ENCODE assay signal across 8 mouse cellular contexts in genomic region chr16:22856773-22857172, GRCm38 (mm10). TPM values are rescaled to one million over a fixed set of nuclear protein-coding genes. Genes with fewer than 3 reads are reported as not detected.
DNase-seq lines count a peak whose midpoint lies in the region; ATAC-seq and TF ChIP-seq lines count a peak whose summit lies in the region.

No protein-coding gene starts in this region.

- H3K4me3 ChIP-seq in gastrocnemius, adult 2 months: peak overlapping the region; percentile 86
- H3K4me3 ChIP-seq in C2C12 (ENCODE audit: insufficient read depth, poor library complexity, severe bottlenecking): peak overlapping the region; percentile 44
- H3K4me3 ChIP-seq in forebrain, embryonic 10.5 days: peak overlapping the region; percentile 93
- peak overlapping the region; percentile 93 for H3K4me3 ChIP-seq in liver, embryonic 12.5 days

- peak overlapping the region; percentile 67 for H3ac ChIP-seq in C2C12 (ENCODE audit: control insufficient read depth, insufficient read length, low read depth)

- H3K9ac ChIP-seq in liver, embryonic 12.5 days: peak overlapping the region; percentile 73

- peaks cover 22% of the 10 kb centered on the region for H3K4me1 ChIP-seq in forebrain, embryonic 10.5 days
- peaks cover 53% of the 10 kb centered on the region for H3K4me1 ChIP-seq in liver, embryonic 12.5 days

- peaks cover 69% of the 10 kb centered on the region for H3K79me2 ChIP-seq in C2C12 (ENCODE audit: control insufficient read depth, insufficient read depth)

- H3K4me2 ChIP-seq in liver, embryonic 12.5 days: peak overlapping the region; percentile 87

- no peak for DNase-seq in gastrocnemius, adult 2 months
- DNase-seq in gastrocnemius, postnatal 4 days (ENCODE audit: low spot score in 2 of 2): no peak
- no peak for DNase-seq in forebrain, embryonic 10.5 days (ENCODE audit: extremely low spot score, low spot score)
- no peak for DNase-seq in layer of hippocampus, postnatal 14 days (ENCODE audit: low spot score in 2 of 2)
- no peak for DNase-seq in adipocyte (ENCODE audit: low spot score)
- no peak for DNase-seq in kidney, postnatal 25 days

- no peaks in the 10 kb centered on the region for H3K27me3 ChIP-seq in C2C12 (ENCODE audit: control insufficient read depth, insufficient read depth, insufficient read length)
- H3K27me3 ChIP-seq in forebrain, embryonic 10.5 days (ENCODE audit: poor library complexity, severe bottlenecking): no peaks in the 10 kb centered on the region
- no peaks in the 10 kb centered on the region for H3K27me3 ChIP-seq in liver, embryonic 12.5 days (replicated peaks)

- peak; percentile 45 for ATAC-seq in liver, embryonic 12.5 days

- H3K27ac ChIP-seq in gastrocnemius, adult 2 months: peak overlapping the region; percentile 94
- peak overlapping the region; percentile 90 for H3K27ac ChIP-seq in forebrain, embryonic 10.5 days
- peak overlapping the region; percentile 96 for H3K27ac ChIP-seq in liver, embryonic 12.5 days

- 20% methylated on average over 9 of the region's 9 CpGs for WGBS in forebrain, embryonic 10.5 days
- 4% methylated on average over 9 of the region's 9 CpGs for WGBS in liver, embryonic 12.5 days (ENCODE audit: insufficient replicate concordance)

- H3K36me3 ChIP-seq in C2C12 (ENCODE audit: control insufficient read depth, insufficient read depth): no peaks in the 10 kb centered on the region
- H3K36me3 ChIP-seq in forebrain, embryonic 10.5 days (replicated peaks): peaks cover 25% of the 10 kb centered on the region
- H3K36me3 ChIP-seq in liver, embryonic 12.5 days: peaks cover 45% of the 10 kb centered on the region

- peaks cover 30% of the 10 kb centered on the region for H3K79me3 ChIP-seq in C2C12 (ENCODE audit: low read depth)

- H3K9me3 ChIP-seq in forebrain, embryonic 10.5 days: no peaks in the 10 kb centered on the region
- H3K9me3 ChIP-seq in liver, embryonic 12.5 days (replicated peaks): no peaks in the 10 kb centered on the region

- no peak for TF ChIP-seq CTCF in gastrocnemius, adult 2 months (IDR thresholded peaks at IDR 0.05)
- TF ChIP-seq CTCF in C2C12 (IDR thresholded peaks at IDR 0.05; ENCODE audit: control insufficient read depth, insufficient read depth, insufficient read length): no peak

- intact Hi-C loops in gastrocnemius, adult 2 months (cut with DNase I): loop anchor here (5.0 kb wide), 1 partner anchor 251 kb away; the partner anchor contains the start of gene Eif4a2

TF ChIP-seq in C2C12, 6 proteins besides CTCF, POLR2A, EP300 and RAD21:
- no peak for TF ChIP-seq FOSL1 (IDR thresholded peaks at IDR 0.05; ENCODE audit: insufficient read depth, low read length, poor library complexity, severe bottlenecking)
- TF ChIP-seq MYOD1 (IDR thresholded peaks at IDR 0.05; ENCODE audit: control insufficient read depth, insufficient read length, low read depth): no peak
- no peak for TF ChIP-seq USF1 (IDR thresholded peaks at IDR 0.05; ENCODE audit: low read depth)
- TF ChIP-seq MAX (IDR thresholded peaks at IDR 0.05): no peak
- TF ChIP-seq MYOG (IDR thresholded peaks at IDR 0.05; ENCODE audit: control insufficient read depth, extremely low read depth, insufficient read length): no peak
- TF ChIP-seq CEBPB (IDR thresholded peaks at IDR 0.05; ENCODE audit: low read depth): no peak

RNA-seq across cellular contexts. Expression of gene Tbccd1, which starts 0.7 kb away (rescaled TPM):
- total RNA-seq in gastrocnemius, adult 2 months (2021): 1 to 10 TPM; 7.0 to 7.2 TPM
- total RNA-seq in gastrocnemius, postnatal 4 days (2021): 10 to 100 TPM; 10.7 to 11.4 TPM
- 9.9 TPM for polyA plus RNA-seq in C2C12 (2012; fragmentation: generic; extraction: Trizol)
- 35.3 and 36.0 TPM in 2 replicates for polyA plus RNA-seq in forebrain, embryonic 10.5 days (2016; fragmentation: Nextera tagmentation; extraction: Ambion mirVana)
- 31.1 and 33.3 TPM in 2 replicates for polyA plus RNA-seq in liver, embryonic 12.5 days (2016; fragmentation: Nextera tagmentation; extraction: Ambion mirVana)
- 10 to 100 TPM; 15.7 to 16.1 TPM for total RNA-seq in layer of hippocampus, postnatal 14 days (2021)

RNA-seq across cellular contexts. Expression of gene Dnajb11, which starts 0.9 kb away (rescaled TPM):
- 10 to 100 TPM; 36.0 to 44.4 TPM for total RNA-seq in gastrocnemius, adult 2 months (2021)
- 10 to 100 TPM; 46.7 to 48.1 TPM for total RNA-seq in gastrocnemius, postnatal 4 days (2021)
- polyA plus RNA-seq in C2C12 (2012; fragmentation: generic; extraction: Trizol): 70.2 TPM
- polyA plus RNA-seq in forebrain, embryonic 10.5 days (2016; fragmentation: Nextera tagmentation; extraction: Ambion mirVana): 92.2 and 93.8 TPM in 2 replicates
- 95.2 and 97.9 TPM in 2 replicates for polyA plus RNA-seq in liver, embryonic 12.5 days (2016; fragmentation: Nextera tagmentation; extraction: Ambion mirVana)
- total RNA-seq in layer of hippocampus, postnatal 14 days (2021): 10 to 100 TPM; 69.5 to 76.3 TPM

RNA-seq across cellular contexts. Expression of gene Ahsg, which starts 34.3 kb away (rescaled TPM):
- total RNA-seq in gastrocnemius, adult 2 months (2021): not detected
- 10 to 100 TPM in 1 of 2 experiments, 1 to 10 TPM in 1; 5.0 to 62.3 TPM for total RNA-seq in gastrocnemius, postnatal 4 days (2021)
- polyA plus RNA-seq in C2C12 (2012; fragmentation: generic; extraction: Trizol): not detected
- not detected in 2 replicates for polyA plus RNA-seq in forebrain, embryonic 10.5 days (2016; fragmentation: Nextera tagmentation; extraction: Ambion mirVana)
- polyA plus RNA-seq in liver, embryonic 12.5 days (2016; fragmentation: Nextera tagmentation; extraction: Ambion mirVana): 184 and 190 TPM in 2 replicates
- not detected for total RNA-seq in layer of hippocampus, postnatal 14 days (2021)

RNA-seq across cellular contexts. Expression of gene Crygs, which starts 45.4 kb away (rescaled TPM):
- total RNA-seq in gastrocnemius, adult 2 months (2021): not detected
- total RNA-seq in gastrocnemius, postnatal 4 days (2021): not detected
- polyA plus RNA-seq in C2C12 (2012; fragmentation: generic; extraction: Trizol): not detected
- polyA plus RNA-seq in forebrain, embryonic 10.5 days (2016; fragmentation: Nextera tagmentation; extraction: Ambion mirVana): not detected in 2 replicates
- polyA plus RNA-seq in liver, embryonic 12.5 days (2016; fragmentation: Nextera tagmentation; extraction: Ambion mirVana): 0.19 and 0.25 TPM in 2 replicates
- total RNA-seq in layer of hippocampus, postnatal 14 days (2021): not detected

Comparison
In these comparisons a context has a peak if more than half of its experiments do, and no peak if none do; other contexts are left out.
1. RNA of gene Ahsg, which starts 34.3 kb away (total RNA-seq): 5.0 to 62.3 TPM in gastrocnemius, postnatal 4 days; not detected in layer of hippocampus, postnatal 14 days and not detected in gastrocnemius, adult 2 months; every median in the first group is over 4 times any median in the second.
2. Peak in every context shown above with its lines, with median percentiles within 50 percentile points of each other: H3K27ac ChIP-seq and H3K4me3 ChIP-seq.